Mouse (Mus musculus): ENCODE data around the gene Gm20388.

Gm20388 gene

GRCm38 (mm10) chr8:122945775-122946174 lies 3035.1 kb downstream of the Gm20388 start:
- no peak for DNase-seq (ENCODE audit: extremely low spot score, low spot score)

DNA sequence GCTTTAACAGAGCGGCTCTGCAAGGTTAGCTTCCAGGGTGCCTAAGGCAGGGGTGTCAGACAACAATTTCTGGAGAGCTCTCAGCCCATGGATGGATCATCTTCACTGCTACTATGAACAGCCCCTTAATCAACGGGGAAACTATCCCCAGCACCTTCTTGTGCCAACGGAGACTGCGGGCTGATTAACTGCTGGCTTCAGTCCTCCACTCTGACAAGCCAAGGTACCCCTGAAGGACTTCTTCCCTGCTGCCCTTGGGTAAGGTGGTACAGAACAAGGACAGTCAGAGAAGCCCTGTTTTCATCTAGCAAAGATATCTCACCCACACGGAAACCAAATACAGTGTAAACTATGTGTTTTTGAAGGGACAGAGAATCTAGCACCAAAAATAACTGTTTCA lies 3039.1 kb downstream of the Gm20388 start:
- DNase-seq (ENCODE audit: extremely low spot score, low spot score): no peak

DNA sequence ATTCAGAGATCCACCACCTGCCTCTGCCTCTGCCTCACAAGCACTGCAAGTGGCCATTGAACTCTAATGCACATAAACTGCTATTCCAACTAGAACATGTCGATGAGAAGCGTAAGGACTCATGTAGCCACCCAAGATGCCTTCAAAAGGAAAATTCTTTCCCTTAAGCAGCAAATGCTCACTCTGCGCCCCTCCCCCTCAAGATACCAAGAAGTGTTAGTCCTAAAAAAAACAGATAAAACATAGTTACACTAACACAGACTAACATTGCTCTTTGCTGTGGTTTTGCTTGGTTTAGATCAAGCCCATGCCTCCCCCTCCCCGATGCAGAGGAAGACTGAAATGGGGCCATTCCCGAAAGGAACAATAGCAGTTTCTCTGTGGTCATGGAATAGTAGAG lies 3040.8 kb downstream of the Gm20388 start:
- DNase-seq (ENCODE audit: extremely low spot score, low spot score): no peak

DNA sequence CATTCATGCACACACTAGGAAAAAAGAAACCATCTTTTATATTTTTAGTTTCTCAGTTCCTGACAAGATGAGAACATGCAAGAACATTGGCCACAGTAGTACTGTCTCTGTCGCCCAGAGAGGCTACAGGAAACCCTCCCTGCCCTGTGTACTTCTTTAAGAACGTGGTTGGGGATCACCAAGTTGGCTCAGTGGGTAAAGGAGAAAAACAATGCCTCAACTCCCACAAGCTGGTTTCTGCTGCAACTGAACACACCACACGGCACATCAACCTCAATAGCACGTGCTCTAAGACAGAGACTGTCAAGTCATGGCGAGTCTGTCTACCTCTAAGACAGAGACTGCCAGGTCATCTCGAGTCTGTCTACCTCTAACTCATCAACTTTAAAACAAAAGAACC lies 3042.4 kb downstream of the Gm20388 start:
- no peak for DNase-seq (ENCODE audit: extremely low spot score, low spot score)

DNA sequence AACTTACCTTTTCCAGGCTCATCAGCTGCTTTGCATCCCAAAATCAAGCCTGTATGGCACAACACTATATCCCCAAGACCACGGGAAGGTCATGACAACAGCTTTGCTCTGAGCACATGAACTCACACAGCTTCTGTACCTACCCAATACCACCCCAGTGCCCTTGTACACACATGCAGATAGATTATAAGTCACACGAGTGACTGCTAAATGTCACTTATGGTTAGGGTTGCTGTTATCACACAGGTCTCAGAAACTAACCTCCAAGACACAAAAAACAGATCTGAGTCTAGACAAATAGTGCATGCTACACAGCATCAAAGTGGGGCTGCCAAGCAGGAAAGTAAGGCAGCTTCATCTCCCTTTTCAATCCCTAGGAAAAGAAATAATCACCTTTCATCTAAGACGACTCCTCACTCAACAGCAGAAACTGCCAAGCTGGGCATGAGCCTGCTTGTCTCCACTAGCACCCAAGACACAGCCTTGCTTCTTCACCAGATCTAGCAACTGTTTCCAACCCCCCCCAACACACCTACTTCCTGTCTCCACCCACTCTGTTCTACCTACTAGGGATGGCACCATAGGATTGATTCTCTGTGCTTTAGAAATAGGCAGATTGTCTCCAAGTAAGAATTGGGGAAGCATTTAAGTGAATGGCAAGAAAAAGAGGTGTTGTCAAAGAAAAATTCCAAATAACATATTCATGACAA lies 3043.6 kb downstream of the Gm20388 start:
- DNase-seq (ENCODE audit: extremely low spot score, low spot score): no peak

- no peak for DNase-seq (ENCODE audit: extremely low spot score, low spot score)
Observed at GRCm38 (mm10) chr8:122955195-122955594, 3044.6 kb downstream of the Gm20388 start.

DNA sequence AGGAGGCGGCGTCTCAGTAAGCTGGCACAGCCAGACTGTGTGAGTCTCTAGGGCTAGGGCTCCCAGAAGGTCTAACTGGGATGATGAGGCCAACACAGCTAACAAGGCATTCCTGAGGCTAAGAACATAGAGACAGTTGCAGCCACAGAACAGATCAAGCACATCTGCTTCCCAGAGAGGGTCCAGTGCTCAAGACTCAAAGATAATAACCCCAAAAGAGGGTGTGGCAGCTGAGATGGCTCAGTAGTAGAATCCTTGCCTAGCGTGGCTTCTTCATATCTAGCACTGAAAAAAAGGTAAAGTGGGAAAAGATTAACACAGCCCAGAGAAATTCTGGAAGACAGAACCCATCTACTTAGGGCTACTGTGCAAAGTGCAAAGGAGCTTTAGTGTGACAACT lies 3045.4 kb downstream of the Gm20388 start:
- no peak for DNase-seq (ENCODE audit: extremely low spot score, low spot score)

DNA sequence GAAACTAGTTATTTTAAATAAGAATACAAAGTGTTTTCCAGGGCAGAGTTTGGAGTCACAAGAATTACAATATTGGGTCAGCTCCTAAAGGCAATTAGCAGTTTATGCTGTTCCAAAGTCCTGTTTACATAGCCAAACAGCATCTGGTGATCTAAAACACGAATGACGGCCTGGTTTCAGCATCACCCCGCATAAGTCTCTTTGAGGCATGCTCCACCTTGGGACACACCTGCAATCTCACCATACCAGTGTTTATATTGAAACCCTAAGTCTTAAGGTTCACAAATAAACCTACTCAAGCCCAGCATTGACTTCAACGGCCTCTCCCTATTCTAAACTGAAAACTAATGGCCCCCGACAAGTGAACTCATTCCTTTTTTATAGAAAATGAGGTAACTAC lies 3049.7 kb downstream of the Gm20388 start:
- DNase-seq (ENCODE audit: extremely low spot score, low spot score): no peak

- no peak for DNase-seq (ENCODE audit: extremely low spot score, low spot score)
Observed at GRCm38 (mm10) chr8:122960932-122961331, 3050.3 kb downstream of the Gm20388 start.

DNA sequence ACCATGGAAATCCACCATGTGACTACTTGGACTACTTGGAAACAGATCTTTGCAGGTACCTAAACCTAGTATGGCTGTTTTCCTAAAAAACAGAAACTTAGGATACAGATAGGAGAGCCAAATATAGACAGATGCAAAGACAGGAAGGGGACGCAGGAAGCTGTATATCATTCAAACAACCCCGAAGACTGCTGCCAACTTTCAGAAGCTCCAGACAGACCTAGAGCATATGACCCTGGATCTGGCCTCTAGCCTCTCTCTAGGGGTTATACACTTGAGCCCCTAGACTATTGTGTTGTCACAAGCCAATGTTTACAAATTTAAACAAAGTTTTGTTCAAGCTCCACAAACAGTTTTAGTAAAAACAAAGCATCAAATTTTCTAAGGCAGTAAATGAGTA lies 3050.8 kb downstream of the Gm20388 start:
- no peak for DNase-seq (ENCODE audit: extremely low spot score, low spot score)

DNA sequence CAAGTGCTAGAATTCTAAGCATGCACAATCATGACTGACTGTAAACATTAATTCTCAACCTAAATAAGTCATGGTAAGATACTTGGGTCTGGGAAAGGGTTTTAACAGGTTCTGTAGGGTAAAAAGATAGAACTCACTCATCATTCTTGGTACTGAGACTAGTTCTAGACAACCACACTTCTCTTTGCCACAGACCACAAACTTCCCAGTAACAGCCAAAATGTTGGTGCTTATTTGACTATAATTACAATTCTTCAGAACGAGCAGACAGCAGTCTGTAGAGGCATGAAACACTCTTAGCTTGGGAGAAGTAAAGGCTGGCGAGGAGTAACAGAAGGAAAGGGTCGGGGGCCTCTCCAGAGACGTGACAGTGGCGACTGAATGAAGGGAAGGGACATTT lies 3051.4 kb downstream of the Gm20388 start:
- no peak for DNase-seq (ENCODE audit: extremely low spot score, low spot score)

GRCm38 (mm10) chr8:122966638-122967037 lies 3056.0 kb downstream of the Gm20388 start:
- DNase-seq (ENCODE audit: extremely low spot score, low spot score): no peak

GRCm38 (mm10) chr8:122968145-122968544 lies 3057.5 kb downstream of the Gm20388 start:
- no peak for DNase-seq (ENCODE audit: extremely low spot score, low spot score)

DNA sequence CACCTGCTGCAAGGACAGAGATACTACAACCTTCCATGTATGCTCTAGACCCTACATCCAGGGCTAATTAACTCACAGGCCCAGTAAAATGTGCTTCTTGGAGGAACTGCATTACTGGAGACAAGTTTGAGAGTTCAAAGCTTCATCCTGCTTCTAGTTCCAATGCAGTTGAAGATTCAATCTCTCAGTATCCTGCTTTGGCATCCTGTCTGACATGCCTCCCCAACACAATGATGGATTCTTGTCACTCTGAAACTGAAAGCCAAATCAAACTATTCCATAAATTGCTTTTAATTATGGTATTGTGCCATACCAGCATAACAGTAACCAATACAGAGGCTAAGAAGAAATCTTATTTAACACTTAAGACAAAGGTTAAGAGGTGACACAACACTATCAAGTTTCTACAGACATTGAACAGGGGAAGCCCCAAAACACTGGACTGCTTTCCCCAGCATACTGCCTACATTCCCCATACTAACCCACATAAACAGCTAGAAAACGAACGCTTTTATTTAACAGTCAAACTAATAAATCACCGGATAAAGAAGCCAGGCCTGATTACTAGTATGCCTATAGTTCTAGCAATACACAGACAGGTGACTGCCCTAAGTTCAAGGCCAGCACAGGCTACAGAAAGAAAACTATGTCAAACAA lies 3059.5 kb downstream of the Gm20388 start:
- no peak for DNase-seq (ENCODE audit: extremely low spot score, low spot score)

DNA sequence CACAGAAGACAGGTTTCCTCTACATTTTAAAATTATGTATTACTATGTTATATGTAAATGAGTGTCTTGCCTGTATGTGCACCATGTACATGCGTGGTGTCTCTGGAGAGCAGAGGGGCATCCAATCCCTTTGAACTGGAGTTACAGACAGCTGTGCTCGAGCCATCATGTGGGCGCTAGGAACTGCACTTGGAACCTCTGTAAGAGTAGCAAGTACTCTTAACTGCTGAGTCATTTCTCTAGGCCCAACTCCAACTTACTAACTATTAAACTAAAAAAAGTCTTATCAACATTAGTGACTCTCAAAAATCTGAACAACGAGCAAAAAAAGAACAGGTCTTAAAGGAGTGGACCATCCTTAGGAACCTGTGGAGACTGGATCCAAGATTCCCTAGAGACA lies 3065.4 kb downstream of the Gm20388 start:
- DNase-seq (ENCODE audit: extremely low spot score, low spot score): no peak

- no peak for DNase-seq (ENCODE audit: extremely low spot score, low spot score)
Observed at GRCm38 (mm10) chr8:122979424-122979823, 3068.8 kb downstream of the Gm20388 start.

GRCm38 (mm10) chr8:122979865-122980509 lies 3069.3 kb downstream of the Gm20388 start:
- no peak for DNase-seq (ENCODE audit: extremely low spot score, low spot score)

DNA sequence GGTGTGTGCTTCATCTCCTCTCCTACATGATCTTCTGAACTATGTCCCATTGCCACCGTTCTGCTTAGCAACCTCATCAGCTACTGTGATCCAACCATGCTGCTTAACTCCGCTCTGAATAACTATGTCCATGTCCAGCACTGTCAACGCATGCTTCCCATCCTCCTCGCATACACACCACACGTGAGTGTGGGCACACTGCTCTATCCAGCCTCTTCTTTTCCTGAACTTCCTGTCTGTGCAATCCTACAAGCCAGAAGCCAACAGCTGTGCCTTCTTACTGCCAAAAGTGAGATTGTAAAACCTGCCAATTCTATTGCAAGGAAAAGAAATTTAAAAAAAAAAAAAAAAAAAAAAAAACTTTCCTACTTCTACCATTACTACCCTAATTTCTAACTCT lies 3071.0 kb downstream of the Gm20388 start:
- no peak for DNase-seq (ENCODE audit: extremely low spot score, low spot score)

GRCm38 (mm10) chr8:122983178-122983942 lies 3072.7 kb downstream of the Gm20388 start:
- no peak for DNase-seq (ENCODE audit: extremely low spot score, low spot score)

- no peak for DNase-seq (ENCODE audit: extremely low spot score, low spot score)
Observed at GRCm38 (mm10) chr8:122984175-122984574, 3073.5 kb downstream of the Gm20388 start.

DNA sequence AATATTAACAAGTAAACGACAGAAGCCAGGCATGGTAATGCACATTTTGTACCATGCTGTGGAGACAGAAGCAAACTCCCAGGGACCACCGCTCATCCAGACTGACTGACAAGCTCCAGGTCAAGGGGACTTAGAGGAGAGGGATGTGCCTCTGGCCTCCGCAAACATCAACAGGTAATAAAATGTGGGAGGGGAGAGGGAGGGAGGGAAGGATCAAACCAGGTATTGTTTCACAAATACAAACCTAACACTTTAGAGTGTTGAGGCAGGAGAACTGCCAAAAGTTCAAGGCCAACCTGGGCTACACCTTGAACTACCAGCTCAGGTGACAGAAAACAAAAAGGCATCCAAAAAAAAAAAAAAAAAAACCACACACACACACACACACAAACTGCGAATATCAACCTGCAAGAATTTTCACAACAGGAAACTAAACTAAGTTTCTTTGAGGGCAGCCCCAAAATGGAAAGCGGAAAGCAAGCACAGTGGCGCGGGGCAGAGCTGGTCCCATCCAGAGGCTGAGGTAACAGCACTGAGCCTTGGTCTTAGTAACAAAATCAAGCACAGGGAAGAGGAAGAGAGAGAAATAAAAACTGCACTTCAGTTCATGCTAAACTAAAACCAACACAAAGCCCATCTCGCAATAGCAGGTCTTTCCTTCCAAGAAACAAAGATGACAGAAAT lies 3076.0 kb downstream of the Gm20388 start:
- DNase-seq (ENCODE audit: extremely low spot score, low spot score): no peak
